Mouse (Mus musculus) liver, embryonic 12.5 days (tissue): ENCODE measurements around the gene Rad21l. TPM values are rescaled to one million over a fixed set of nuclear protein-coding genes. Genes with fewer than 3 reads are reported as not detected.
"Not testable (repeated sequence)": the region's sequence is repeated elsewhere in the genome, so short reads cannot be mapped to it uniquely, and the experiment has no call there.

Experiments used
- ATAC-seq: fragments of 200-750 bp; cut with Nextera tagmentation; 2 replicates; pipeline ENCODE4 v1.8.0; 2017; ENCODE audit warnings: moderate number of reproducible peaks, mild to moderate bottlenecking, moderate library complexity
- H3K27ac ChIP-seq: fragments of 300-500 bp; sonication (generic); 2 replicates; pipeline ENCODE4 v1.5.1; 2016; ENCODE audit warnings: mild to moderate bottlenecking
- H3K27me3 ChIP-seq: fragments of 300-500 bp; sonication (generic); replicated peaks from 2 replicates; pipeline ENCODE4 v1.6.1; 2016; ENCODE audit warnings: mild to moderate bottlenecking, moderate library complexity
- H3K36me3 ChIP-seq: fragments of 300-500 bp; sonication (generic); 2 replicates; pipeline ENCODE4 v1.6.1; 2016; ENCODE audit warnings: mild to moderate bottlenecking, moderate library complexity
- H3K4me1 ChIP-seq: fragments of 300-500 bp; sonication (generic); 2 replicates; pipeline ENCODE4 v1.6.1; 2016
- H3K4me2 ChIP-seq: fragments of 300-500 bp; sonication (generic); 2 replicates; pipeline ENCODE4 v1.6.1; 2016; ENCODE audit warnings: mild to moderate bottlenecking, moderate library complexity
- H3K4me3 ChIP-seq: fragments of 300-500 bp; sonication (generic); 2 replicates; pipeline ENCODE4 v1.5.1; 2016; ENCODE audit warnings: mild to moderate bottlenecking, moderate library complexity
- H3K9ac ChIP-seq: fragments of 300-500 bp; sonication (generic); 2 replicates; pipeline ENCODE4 v1.6.1; 2016; ENCODE audit warnings: mild to moderate bottlenecking, moderate library complexity
- H3K9me3 ChIP-seq: fragments of 300-500 bp; sonication (generic); replicated peaks from 2 replicates; pipeline ENCODE4 v1.6.1; 2016; ENCODE audit warnings: mild to moderate bottlenecking, moderate library complexity
- WGBS: fragments of 180-500 bp; shearing (Covaris S2); methylation state at CpG from one replicate; pipeline ENCODE4 v1.1.7; 2016; ENCODE audit not compliant: insufficient replicate concordance; 5-methylcytosine and 5-hydroxymethylcytosine counted together
- polyA plus RNA-seq: library from polyadenylated mRNA; unstranded; fragments of >200 nt; fragmentation: Nextera tagmentation; extraction: Ambion mirVana; gene quantifications from 2 replicates; pipeline ENCODE4 v1.2.1, GENCODE M21; 2016

Rad21l gene
- polyA plus RNA-seq, 1 experiment from 2014 or later = not detected

DNA sequence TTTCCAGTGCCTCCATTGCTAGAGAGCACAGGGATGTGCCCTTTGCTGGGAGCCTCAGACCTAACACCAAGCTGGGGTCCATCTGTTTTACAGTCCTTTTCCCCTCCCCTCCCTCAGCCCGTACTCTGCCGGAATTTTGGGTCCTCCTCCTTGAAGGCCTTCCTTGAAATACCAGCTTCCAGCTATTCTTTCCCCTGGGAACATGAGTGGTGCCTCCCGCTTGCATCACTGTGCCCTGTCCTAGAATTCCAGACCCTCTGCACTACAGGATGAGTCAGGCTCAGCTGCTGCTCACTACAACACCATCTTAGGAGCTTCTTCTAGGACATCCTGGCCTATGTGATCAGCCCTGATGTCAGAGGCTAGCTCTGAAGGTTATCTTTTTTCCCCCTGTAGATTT lies 44.6 kb downstream of the Rad21l start:
- Histone ChIP-seq H3K27me3 (peaks cover 7% of the 10 kb centered on the region; the same call in 1 of the 2 replicates), H3K4me2 (no peak overlapping the region), H3K4me3 (no peak overlapping the region), H3K9ac (no peak overlapping the region), H3K9me3 (no peaks in the 10 kb centered on the region), H3K27ac (no peak overlapping the region), H3K36me3 (no peaks in the 10 kb centered on the region), H3K4me1 (no peaks in the 10 kb centered on the region)
- WGBS = 62% methylated on average over 3 of the region's 3 CpGs
- no peak for ATAC-seq

DNA sequence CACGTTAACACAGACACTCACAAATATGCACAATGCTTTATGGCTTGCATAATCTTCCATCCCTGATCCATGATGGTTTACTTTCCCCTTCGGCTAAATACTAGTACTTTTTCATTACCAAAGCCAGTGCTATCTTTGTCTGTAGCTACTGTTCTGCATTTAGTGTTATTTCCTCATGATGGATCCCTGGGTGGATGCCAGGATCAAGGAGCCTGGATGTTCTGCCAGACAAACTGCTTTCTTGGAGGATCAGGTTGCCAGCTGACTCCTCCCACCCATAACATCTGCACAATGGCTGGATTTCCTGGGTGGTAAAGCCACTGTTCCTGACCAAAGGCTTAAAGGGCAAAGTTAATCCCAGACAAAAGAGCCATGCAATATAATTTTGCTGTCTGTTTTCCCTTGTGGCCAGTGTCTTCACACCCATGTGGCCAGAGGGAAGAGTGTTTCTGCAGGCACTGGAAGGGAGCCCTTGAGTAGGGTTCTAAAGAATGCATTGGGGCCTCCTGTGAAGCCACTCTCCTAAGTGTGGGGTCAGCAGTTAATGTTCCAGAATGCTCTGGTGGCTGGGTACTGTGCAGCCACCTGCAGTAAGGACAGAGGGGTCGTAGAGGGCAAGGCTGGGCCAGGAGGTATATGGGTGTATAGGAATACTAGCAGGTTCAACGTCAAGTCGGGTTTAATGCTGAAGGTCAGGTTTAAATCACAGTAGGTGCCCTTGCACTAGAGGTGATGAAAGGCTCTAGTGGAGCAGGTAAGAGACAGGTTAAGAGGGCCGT lies 51.6 kb downstream of the Rad21l start:
- H3K27ac ChIP-seq = no peak overlapping the region
- H3K36me3 ChIP-seq = no peaks in the 10 kb centered on the region
- 44% methylated on average over 6 of the region's 6 CpGs for WGBS
- H3K4me2 ChIP-seq = no peak overlapping the region
- H3K4me3 ChIP-seq = no peak overlapping the region
- ATAC-seq = no peak
- no peaks in the 10 kb centered on the region for H3K27me3 ChIP-seq
- no peaks in the 10 kb centered on the region for H3K9me3 ChIP-seq
- no peak overlapping the region for H3K9ac ChIP-seq
- no peaks in the 10 kb centered on the region for H3K4me1 ChIP-seq

DNA sequence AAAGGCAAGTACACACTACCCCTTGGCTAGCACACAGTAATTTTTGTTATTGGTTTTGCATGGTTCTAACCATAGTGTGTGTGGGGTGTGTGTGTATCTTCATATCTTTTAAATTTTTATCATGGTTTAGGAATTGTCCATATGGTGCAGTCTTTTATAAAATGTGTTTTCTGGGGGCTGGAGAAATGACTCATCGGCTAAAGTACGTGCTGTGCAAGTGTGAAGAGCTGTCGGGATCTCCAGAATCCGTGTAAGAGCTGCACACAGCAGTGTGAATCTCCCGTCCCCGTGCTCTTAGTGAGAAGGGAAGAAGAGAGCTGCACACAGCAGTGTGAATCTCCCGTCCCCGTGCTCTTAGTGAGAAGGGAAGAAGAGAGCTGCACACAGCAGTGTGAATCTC lies 52.6 kb downstream of the Rad21l start:
- WGBS = 72% methylated on average over 7 of the region's 8 CpGs
- H3K9ac ChIP-seq, ATAC-seq, H3K27ac ChIP-seq, H3K27me3 ChIP-seq, H3K36me3 ChIP-seq, H3K9me3 ChIP-seq, H3K4me3 ChIP-seq, H3K4me2 ChIP-seq, H3K4me1 ChIP-seq: not testable (repeated sequence)

DNA sequence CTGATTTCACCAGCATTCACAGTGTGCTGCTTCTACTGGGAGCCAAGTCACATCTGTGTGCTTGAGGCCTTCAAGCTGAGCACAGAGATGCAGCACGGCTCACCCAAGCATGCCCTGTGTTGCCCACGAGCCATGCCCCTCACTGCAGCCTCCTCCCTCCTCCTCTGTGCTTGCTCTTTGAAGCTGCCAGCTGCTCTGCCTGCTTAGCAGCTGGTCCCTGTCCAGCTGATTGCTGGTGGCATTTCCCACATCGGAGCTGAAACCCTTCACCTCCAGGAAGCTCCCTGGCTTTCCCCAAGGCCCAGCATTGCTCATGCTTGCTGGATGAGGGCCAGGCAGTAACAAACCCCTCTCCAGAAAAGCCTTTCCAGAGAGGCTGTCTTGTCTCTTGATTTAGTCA lies 58.4 kb downstream of the Rad21l start:
- Histone ChIP-seq H3K4me2 (no peak overlapping the region), H3K9me3 (no peaks in the 10 kb centered on the region), H3K4me3 (no peak overlapping the region), H3K27ac (no peak overlapping the region), H3K36me3 (no peaks in the 10 kb centered on the region), H3K27me3 (no peaks in the 10 kb centered on the region), H3K9ac (no peak overlapping the region), H3K4me1 (no peaks in the 10 kb centered on the region)
- ATAC-seq = no peak
- WGBS = 42% methylated on average over 3 of the region's 3 CpGs

DNA sequence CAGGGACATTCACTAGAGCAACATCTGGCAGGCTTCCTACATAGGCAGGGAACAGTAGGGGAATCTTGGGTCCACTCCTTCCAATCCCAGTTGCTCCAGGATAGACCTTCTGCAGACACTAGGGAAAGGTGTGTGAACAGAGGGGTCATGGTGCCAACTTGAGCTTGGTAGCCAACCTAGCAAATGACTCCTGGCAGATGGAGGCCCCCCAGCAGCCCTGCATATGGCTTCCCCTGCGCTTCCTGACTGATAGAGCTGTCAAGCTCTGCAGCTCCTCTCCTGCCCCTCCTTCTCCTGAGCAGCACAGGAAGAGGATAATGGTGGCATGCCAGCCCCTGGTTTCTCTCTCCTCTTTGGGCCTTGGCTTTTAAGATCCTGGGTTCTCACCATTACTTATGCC lies 59.9 kb downstream of the Rad21l start:
- WGBS = 35% methylated on average over 1 of the region's 1 CpGs

DNA sequence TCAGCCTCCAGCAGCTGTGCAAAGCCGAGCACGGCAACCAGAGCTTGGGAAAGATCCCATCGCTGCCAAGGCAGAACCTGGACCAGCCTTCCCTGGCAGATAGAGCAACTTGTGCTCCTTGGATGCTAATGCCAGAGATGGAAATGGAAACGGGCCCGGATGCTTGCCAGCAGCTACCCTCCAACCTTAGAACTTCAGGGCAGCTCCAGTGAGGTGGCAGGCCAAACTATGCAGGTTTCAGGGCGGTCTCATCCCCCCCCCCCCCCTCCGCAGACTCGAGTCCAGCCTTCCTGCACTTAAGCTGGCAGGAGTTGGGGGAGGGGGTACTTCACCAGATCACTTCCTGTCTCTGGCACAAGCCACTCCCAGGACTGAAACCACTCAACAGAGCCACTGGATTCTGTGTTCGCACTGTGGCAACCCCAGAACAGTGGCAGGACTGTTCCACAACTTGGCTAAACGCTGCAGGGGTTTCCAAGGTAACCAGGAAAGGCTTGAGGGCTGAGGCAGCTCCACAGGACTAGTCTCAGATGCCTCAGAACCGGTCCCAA lies 62.8 kb downstream of the Rad21l start:
- no peaks in the 10 kb centered on the region for H3K4me1 ChIP-seq
- H3K4me3 ChIP-seq = no peak overlapping the region
- 34% methylated on average over 11 of the region's 11 CpGs for WGBS
- no peaks in the 10 kb centered on the region for H3K9me3 ChIP-seq
- H3K4me2 ChIP-seq = no peak overlapping the region
- H3K27ac ChIP-seq = no peak overlapping the region
- ATAC-seq = no peak
- H3K27me3 ChIP-seq = peaks cover 11% of the 10 kb centered on the region; the same call in 1 of the 2 replicates
- no peaks in the 10 kb centered on the region for H3K36me3 ChIP-seq
- H3K9ac ChIP-seq = no peak overlapping the region

More for the DNA sequence above, 59.9 kb downstream of the Rad21l start:
- Histone ChIP-seq H3K9me3 (no peaks in the 10 kb centered on the region), H3K4me3 (no peak overlapping the region), H3K9ac (no peak overlapping the region), H3K4me1 (no peaks in the 10 kb centered on the region), H3K36me3 (no peaks in the 10 kb centered on the region), H3K27me3 (no peaks in the 10 kb centered on the region; the same call in 1 of the 2 replicates), H3K27ac (no peak overlapping the region), H3K4me2 (no peak overlapping the region)
- ATAC-seq = no peak

DNA sequence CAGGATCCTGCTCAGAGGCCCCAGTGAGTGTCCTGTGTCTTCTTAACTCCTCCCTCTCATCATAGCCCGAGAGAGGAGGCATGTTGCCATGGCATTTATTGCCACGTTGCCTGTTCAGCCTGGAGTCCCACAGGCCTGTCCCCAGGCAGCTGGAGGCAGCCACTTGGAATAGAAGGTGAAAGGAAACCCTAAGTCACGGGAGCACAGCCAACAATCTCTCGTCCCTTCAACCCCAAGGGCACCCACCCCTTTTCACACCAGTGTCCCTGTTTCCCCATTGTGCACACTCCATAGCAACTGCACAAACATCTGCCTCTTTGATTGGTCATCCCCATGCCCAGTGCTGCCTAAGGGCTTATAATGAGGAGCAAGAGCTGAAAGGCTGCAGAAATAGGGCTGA lies 64.7 kb downstream of the Rad21l start:
- Histone ChIP-seq H3K36me3 (no peaks in the 10 kb centered on the region), H3K4me1 (no peaks in the 10 kb centered on the region), H3K4me2 (no peak overlapping the region), H3K27me3 (peaks cover 17% of the 10 kb centered on the region), H3K4me3 (no peak overlapping the region), H3K9me3 (no peaks in the 10 kb centered on the region), H3K9ac (no peak overlapping the region), H3K27ac (no peak overlapping the region)
- ATAC-seq = no peak
- WGBS = 49% methylated on average over 4 of the region's 4 CpGs

DNA sequence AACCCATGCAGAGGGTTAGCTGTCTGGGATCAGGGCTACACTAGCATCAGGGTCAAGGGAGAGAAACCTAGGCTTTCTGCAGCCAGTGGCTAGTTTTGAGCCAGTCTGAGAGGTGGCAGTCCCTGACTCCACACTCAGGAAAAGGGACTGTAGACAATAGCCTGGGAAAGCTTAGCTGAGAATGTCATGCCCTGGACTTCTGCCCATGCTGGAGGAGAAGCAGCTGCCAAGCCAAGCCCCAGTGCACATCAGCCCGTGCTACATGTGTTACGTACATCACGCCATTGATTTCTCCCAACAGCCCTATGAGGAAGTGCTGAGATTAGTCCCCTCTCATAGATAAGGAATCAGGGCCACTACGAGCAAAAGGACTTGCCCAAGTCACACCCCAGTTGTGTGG lies 66.2 kb downstream of the Rad21l start:
- 0 out of 2 replicates have a peak, but pooled peaks have one; percentile 23 for ATAC-seq
- 37% methylated on average over 4 of the region's 4 CpGs for WGBS
- H3K36me3 ChIP-seq = no peaks in the 10 kb centered on the region

DNA sequence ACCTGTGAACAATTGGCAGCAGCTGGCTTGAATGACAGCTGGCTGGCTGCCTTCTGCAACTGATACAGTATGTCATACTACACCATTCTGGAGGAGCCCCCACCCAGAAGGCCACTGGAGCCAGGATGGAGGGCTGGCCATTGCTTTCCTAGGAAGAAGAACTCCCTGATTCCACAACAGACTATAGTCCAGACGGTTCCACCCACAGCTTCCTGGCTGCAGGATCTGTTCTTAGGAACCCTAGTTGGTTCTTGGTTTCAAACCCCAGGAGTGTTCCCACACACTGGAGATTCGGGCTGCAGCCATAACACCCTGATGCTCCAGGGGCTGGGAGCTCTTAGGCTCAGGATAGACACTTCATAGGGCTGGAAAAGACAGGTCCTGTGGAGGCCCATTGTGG lies 70.3 kb downstream of the Rad21l start:
- ATAC-seq = no peak
- H3K4me1 ChIP-seq = no peaks in the 10 kb centered on the region
- no peaks in the 10 kb centered on the region for H3K36me3 ChIP-seq
- H3K4me3 ChIP-seq = no peak overlapping the region
- no peaks in the 10 kb centered on the region for H3K9me3 ChIP-seq
- no peak overlapping the region for H3K4me2 ChIP-seq
- WGBS = 42% methylated on average over 2 of the region's 2 CpGs
- peaks cover 17% of the 10 kb centered on the region for H3K27me3 ChIP-seq
- no peak overlapping the region for H3K27ac ChIP-seq
- H3K9ac ChIP-seq = no peak overlapping the region

More for the DNA sequence above, 66.2 kb downstream of the Rad21l start:
- H3K27me3 ChIP-seq = peaks cover 17% of the 10 kb centered on the region
- no peak overlapping the region for H3K4me3 ChIP-seq
- no peaks in the 10 kb centered on the region for H3K4me1 ChIP-seq
- no peak overlapping the region for H3K4me2 ChIP-seq
- H3K9ac ChIP-seq = no peak overlapping the region
- H3K9me3 ChIP-seq = no peaks in the 10 kb centered on the region
- no peak overlapping the region for H3K27ac ChIP-seq

Other genes starting within 250 kb of the Rad21l start
- gene 4921509C19Rik, start 192.4 kb downstream of the Rad21l start, polyA plus RNA-seq = not detected in 2 replicates
- gene Nsfl1c, start 174.4 kb downstream of the Rad21l start, polyA plus RNA-seq = 111 and 117 TPM in 2 replicates
- 233 and 244 TPM in 2 replicates for gene Fkbp1a, start 126.0 kb downstream of the Rad21l start, polyA plus RNA-seq
- gene Sdcbp2, start 95.9 kb downstream of the Rad21l start, polyA plus RNA-seq = 0.16 and 0.45 TPM in 2 replicates
- 0.04 TPM in 2 replicates for gene Snph, start 35.9 kb downstream of the Rad21l start, polyA plus RNA-seq
- 0.11 and 0.30 TPM in 2 replicates for gene Tmem74b, start 33.5 kb upstream of the Rad21l start, polyA plus RNA-seq
- 47.3 and 54.6 TPM in 2 replicates for gene Psmf1, start 75.7 kb upstream of the Rad21l start, polyA plus RNA-seq
- gene Rspo4, start 174.4 kb upstream of the Rad21l start, polyA plus RNA-seq = 0.11 TPM in 1 of 2 replicates, not detected in the other
- 0.05 and 0.08 TPM in 2 replicates for gene Angpt4, start 242.7 kb upstream of the Rad21l start, polyA plus RNA-seq